Mouse (Mus musculus): ENCODE data around the gene Reln. TPM values are rescaled to one million over a fixed set of nuclear protein-coding genes. Genes with fewer than 3 reads are reported as not detected.

The Reln gene
- polyA plus RNA-seq, 1 experiment, result 6.4 TPM

GRCm38 (mm10) chr5:22197926-22198325, 146.6 kb downstream of the Reln start:
- 49% methylated on average over 2 of the region's 2 CpGs for WGBS
- TF ChIP-seq CTCF (IDR thresholded peaks at IDR 0.05; ENCODE audit: insufficient read depth, low read length), result no peak
- TF ChIP-seq POLR2A (IDR thresholded peaks at IDR 0.05; ENCODE audit: borderline replicate concordance, extremely low read depth, low read depth, low read length), result no peak
- Histone ChIP-seq H3K4me1 (ENCODE audit: control insufficient read depth, insufficient read depth, low read length) (no peaks in the 10 kb centered on the region), H3K4me3 (replicated peaks; ENCODE audit: extremely low read depth, low read depth, low read length) (no peak overlapping the region)
- DNase-seq, result no peak

GRCm38 (mm10) chr5:22196891-22197290, 147.6 kb downstream of the Reln start:
- 76% methylated on average over 2 of the region's 2 CpGs for WGBS
- no peak overlapping the region for H3K4me3 ChIP-seq (replicated peaks; ENCODE audit: extremely low read depth, low read depth, low read length)
- DNase-seq, result no peak
- H3K4me1 ChIP-seq (ENCODE audit: control insufficient read depth, insufficient read depth, low read length), result no peaks in the 10 kb centered on the region
- TF ChIP-seq POLR2A (IDR thresholded peaks at IDR 0.05; ENCODE audit: borderline replicate concordance, extremely low read depth, low read depth, low read length), result no peak
- no peak for TF ChIP-seq CTCF (IDR thresholded peaks at IDR 0.05; ENCODE audit: insufficient read depth, low read length)

GRCm38 (mm10) chr5:22196476-22196875, 148.0 kb downstream of the Reln start:
- TF ChIP-seq POLR2A (IDR thresholded peaks at IDR 0.05; ENCODE audit: borderline replicate concordance, extremely low read depth, low read depth, low read length) (no peak), CTCF (IDR thresholded peaks at IDR 0.05; ENCODE audit: insufficient read depth, low read length) (no peak)
- no peak for DNase-seq
- Histone ChIP-seq H3K4me1 (ENCODE audit: control insufficient read depth, insufficient read depth, low read length) (no peaks in the 10 kb centered on the region), H3K4me3 (replicated peaks; ENCODE audit: extremely low read depth, low read depth, low read length) (no peak overlapping the region)
- WGBS, result 64% methylated on average over 4 of the region's 4 CpGs

DNA sequence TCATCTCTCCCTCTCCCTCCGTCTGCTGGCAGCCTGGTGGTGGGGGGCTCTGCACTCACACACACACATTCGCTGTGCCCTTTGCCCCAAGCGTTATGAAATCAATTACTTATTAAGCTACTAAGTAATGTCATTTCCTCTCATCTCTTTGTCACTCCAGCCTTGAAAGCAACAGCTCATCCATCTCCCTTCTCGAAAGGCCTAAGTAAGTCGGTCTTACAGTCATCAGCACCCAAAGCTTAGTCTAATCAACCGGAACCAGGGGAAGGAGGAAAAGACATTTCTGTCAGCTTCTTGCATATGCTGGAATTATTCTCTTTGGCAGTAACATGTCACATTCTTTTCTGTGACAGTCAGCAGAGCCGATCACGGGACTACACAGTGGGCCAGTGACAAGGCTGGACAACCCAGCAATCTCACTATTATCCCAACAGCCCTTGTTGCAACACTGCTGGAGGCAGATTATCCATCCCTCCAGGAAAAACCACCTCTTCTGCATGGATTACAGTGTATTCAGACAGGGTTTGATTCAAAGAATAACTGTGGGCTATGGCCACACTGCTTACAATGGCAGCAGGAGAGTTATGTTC, 149.1 kb downstream of the Reln start:
- 49% methylated on average over 8 of the region's 8 CpGs for WGBS
- Histone ChIP-seq H3K4me1 (ENCODE audit: control insufficient read depth, insufficient read depth, low read length) (no peaks in the 10 kb centered on the region), H3K4me3 (replicated peaks; ENCODE audit: extremely low read depth, low read depth, low read length) (no peak overlapping the region)
- TF ChIP-seq CTCF (IDR thresholded peaks at IDR 0.05; ENCODE audit: insufficient read depth, low read length) (no peak), POLR2A (IDR thresholded peaks at IDR 0.05; ENCODE audit: borderline replicate concordance, extremely low read depth, low read depth, low read length) (no peak)
- no peak for DNase-seq

DNA sequence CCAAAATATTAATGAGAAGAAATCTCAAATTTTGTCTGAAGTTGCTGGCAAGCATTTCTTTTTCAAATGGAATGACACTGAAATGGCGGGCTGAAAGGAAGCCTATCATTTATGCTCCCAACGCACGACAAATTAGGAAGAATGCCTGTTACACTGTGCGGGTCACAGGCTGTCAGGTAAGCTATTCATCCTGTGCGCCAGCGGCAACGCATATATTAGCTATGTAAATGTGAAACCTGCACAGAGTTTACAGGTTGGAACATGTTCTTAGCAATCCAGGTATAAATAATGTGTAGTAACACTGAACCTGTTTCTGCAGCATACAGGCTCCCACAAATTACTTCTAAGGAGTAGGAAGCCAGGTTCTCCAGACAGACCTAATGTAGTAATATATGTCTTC, 152.7 kb downstream of the Reln start:
- DNase-seq, result no peak
- TF ChIP-seq POLR2A (IDR thresholded peaks at IDR 0.05; ENCODE audit: borderline replicate concordance, extremely low read depth, low read depth, low read length) (no peak), CTCF (IDR thresholded peaks at IDR 0.05; ENCODE audit: insufficient read depth, low read length) (no peak)
- WGBS, result 87% methylated on average over 7 of the region's 7 CpGs
- Histone ChIP-seq H3K4me1 (ENCODE audit: control insufficient read depth, insufficient read depth, low read length) (no peaks in the 10 kb centered on the region), H3K4me3 (replicated peaks; ENCODE audit: extremely low read depth, low read depth, low read length) (no peak overlapping the region)

GRCm38 (mm10) chr5:22190333-22190732, 154.2 kb downstream of the Reln start:
- no peak for DNase-seq
- no peaks in the 10 kb centered on the region for H3K4me1 ChIP-seq (ENCODE audit: control insufficient read depth, insufficient read depth, low read length)
- TF ChIP-seq POLR2A (IDR thresholded peaks at IDR 0.05; ENCODE audit: borderline replicate concordance, extremely low read depth, low read depth, low read length) (no peak), CTCF (IDR thresholded peaks at IDR 0.05; ENCODE audit: insufficient read depth, low read length) (no peak)
- H3K4me3 ChIP-seq (replicated peaks; ENCODE audit: extremely low read depth, low read depth, low read length), result no peak overlapping the region
- WGBS, result 67% methylated on average over 3 of the region's 3 CpGs

- 62% methylated on average over 3 of the region's 3 CpGs for WGBS
- TF ChIP-seq CTCF (IDR thresholded peaks at IDR 0.05; ENCODE audit: insufficient read depth, low read length) (no peak), POLR2A (IDR thresholded peaks at IDR 0.05; ENCODE audit: borderline replicate concordance, extremely low read depth, low read depth, low read length) (no peak)
- H3K4me1 ChIP-seq (ENCODE audit: control insufficient read depth, insufficient read depth, low read length), result no peaks in the 10 kb centered on the region
- no peak for DNase-seq
- H3K4me3 ChIP-seq (replicated peaks; ENCODE audit: extremely low read depth, low read depth, low read length), result no peak overlapping the region
Observed at GRCm38 (mm10) chr5:22187599-22187998, 156.9 kb downstream of the Reln start.

- no peak for DNase-seq
- no peak overlapping the region for H3K4me3 ChIP-seq (replicated peaks; ENCODE audit: extremely low read depth, low read depth, low read length)
- H3K4me1 ChIP-seq (ENCODE audit: control insufficient read depth, insufficient read depth, low read length), result no peaks in the 10 kb centered on the region
- WGBS, result 51% methylated on average over 5 of the region's 5 CpGs
- no peak for TF ChIP-seq POLR2A (IDR thresholded peaks at IDR 0.05; ENCODE audit: borderline replicate concordance, extremely low read depth, low read depth, low read length)
- no peak for TF ChIP-seq CTCF (IDR thresholded peaks at IDR 0.05; ENCODE audit: insufficient read depth, low read length)
Observed at GRCm38 (mm10) chr5:22176480-22176879, 168.0 kb downstream of the Reln start.

DNA sequence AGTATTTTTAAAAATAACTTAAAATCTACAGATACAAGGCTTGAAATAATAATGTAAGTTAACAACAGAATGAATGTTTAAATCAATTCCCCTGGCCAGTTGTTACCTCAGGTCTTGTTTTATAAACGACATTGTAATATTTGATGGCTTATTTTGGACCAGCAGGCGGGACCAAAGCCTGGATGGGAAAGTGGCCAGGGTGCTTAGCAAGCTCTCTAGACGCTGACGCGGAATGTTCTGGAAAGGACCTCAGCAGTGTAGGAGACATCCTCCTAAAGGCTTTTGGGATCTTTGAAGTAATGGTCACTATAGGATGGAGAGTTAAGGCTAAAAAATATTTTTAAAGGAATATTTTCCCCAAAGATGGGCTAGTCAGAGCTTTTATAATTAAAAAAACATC, 173.2 kb downstream of the Reln start:
- no peak for DNase-seq
- no peak overlapping the region for H3K4me3 ChIP-seq (replicated peaks; ENCODE audit: extremely low read depth, low read depth, low read length)
- no peaks in the 10 kb centered on the region for H3K4me1 ChIP-seq (ENCODE audit: control insufficient read depth, insufficient read depth, low read length)
- 60% methylated on average over 5 of the region's 5 CpGs for WGBS
- no peak for TF ChIP-seq POLR2A (IDR thresholded peaks at IDR 0.05; ENCODE audit: borderline replicate concordance, extremely low read depth, low read depth, low read length)
- TF ChIP-seq CTCF (IDR thresholded peaks at IDR 0.05; ENCODE audit: insufficient read depth, low read length), result no peak

DNA sequence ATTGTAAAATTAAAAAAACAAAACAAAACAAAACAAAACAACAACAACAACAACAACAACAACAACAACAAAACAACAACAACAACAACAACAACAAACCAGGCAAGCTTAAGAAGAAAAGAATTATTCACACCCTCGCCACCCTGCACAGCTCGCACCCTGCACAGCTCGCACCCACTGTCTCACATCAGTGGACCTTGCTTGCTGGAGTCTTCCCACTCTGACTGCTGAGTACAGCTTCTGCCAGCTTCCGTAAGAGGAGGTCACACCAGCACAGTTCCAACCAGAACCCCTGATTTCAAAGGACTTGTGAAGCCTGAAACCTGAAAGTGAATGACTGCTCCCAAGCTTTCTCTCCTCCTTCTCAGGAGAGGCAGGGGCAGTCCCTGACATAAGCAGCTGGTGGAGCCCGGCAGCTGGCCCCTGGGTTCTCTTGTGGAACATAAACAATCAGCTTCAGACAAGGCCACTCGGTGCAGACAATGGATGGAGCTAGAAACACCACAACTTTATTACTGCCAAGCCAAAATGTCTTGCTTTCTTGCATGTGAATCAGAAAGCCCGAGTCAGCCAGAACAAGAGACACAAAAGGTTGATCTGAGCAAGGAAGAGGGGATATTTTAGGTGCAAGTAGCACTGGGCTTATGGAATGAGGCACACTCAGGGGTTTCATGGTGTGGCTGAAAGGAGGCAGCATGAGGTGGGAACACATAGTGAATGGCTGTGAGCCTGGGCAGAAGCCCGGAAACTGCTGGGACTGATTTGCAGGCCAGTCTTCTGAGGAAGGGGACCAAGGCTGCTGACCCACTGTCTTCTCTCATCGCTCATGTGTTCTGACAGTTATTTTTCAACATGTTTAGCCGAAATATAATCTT, 180.2 kb downstream of the Reln start:
- H3K4me1 ChIP-seq (ENCODE audit: control insufficient read depth, insufficient read depth, low read length), result no peaks in the 10 kb centered on the region
- TF ChIP-seq CTCF (IDR thresholded peaks at IDR 0.05; ENCODE audit: insufficient read depth, low read length) (no peak), POLR2A (IDR thresholded peaks at IDR 0.05; ENCODE audit: borderline replicate concordance, extremely low read depth, low read depth, low read length) (no peak)
- no peak overlapping the region for H3K4me3 ChIP-seq (replicated peaks; ENCODE audit: extremely low read depth, low read depth, low read length)
- no peak for DNase-seq
- WGBS, result 55% methylated on average over 10 of the region's 10 CpGs
